Mouse (Mus musculus) hindbrain, embryonic 16.5 days (tissue): ENCODE data around the gene Por. TPM values are rescaled to one million over a fixed set of nuclear protein-coding genes. Genes with fewer than 3 reads are reported as not detected.
A peak's percentile ranks its signal among the peaks of the same experiment; 100 is the strongest.

Experiments
- ATAC-seq: fragments of 200-750 bp; cut with Nextera tagmentation; 2 replicates; pipeline ENCODE4 v1.8.0; 2017; ENCODE audit warnings: moderate TSS enrichment, moderate library complexity
- H3K27ac ChIP-seq: fragments of 300-500 bp; sonication (generic); 2 replicates; pipeline ENCODE4 v1.5.1; 2014; ENCODE audit warnings: low read depth, mild to moderate bottlenecking, control low read depth, low read length, moderate library complexity
- H3K27me3 ChIP-seq: fragments of 300-500 bp; sonication (generic); replicated peaks from 2 replicates; pipeline ENCODE4 v1.6.1; 2014; ENCODE audit warnings: low read length; ENCODE audit not compliant: control insufficient read depth, insufficient read depth
- H3K36me3 ChIP-seq: fragments of 300-500 bp; sonication (generic); 2 replicates; pipeline ENCODE4 v1.6.1; 2014; ENCODE audit warnings: mild to moderate bottlenecking, low read length, moderate library complexity, mixed read lengths; ENCODE audit not compliant: control insufficient read depth, insufficient read depth
- H3K4me1 ChIP-seq: fragments of 300-500 bp; sonication (generic); 2 replicates; pipeline ENCODE4 v1.6.1; 2014; ENCODE audit warnings: low read depth, low read length; ENCODE audit not compliant: control insufficient read depth, insufficient read depth
- H3K4me2 ChIP-seq: fragments of 300-500 bp; sonication (generic); 2 replicates; pipeline ENCODE4 v1.6.1; 2014; ENCODE audit warnings: mild to moderate bottlenecking, low read length, control low read depth, moderate library complexity
- H3K4me3 ChIP-seq: fragments of 300-500 bp; sonication (generic); 2 replicates; pipeline ENCODE4 v1.5.1; 2014; ENCODE audit warnings: mild to moderate bottlenecking, low read length, control low read depth, moderate library complexity
- H3K9ac ChIP-seq: fragments of 300-500 bp; sonication (generic); 2 replicates; pipeline ENCODE4 v1.6.1; 2014; ENCODE audit warnings: low read depth, mild to moderate bottlenecking, control low read depth, low read length, moderate library complexity
- H3K9me3 ChIP-seq: fragments of 300-500 bp; sonication (generic); 2 replicates; pipeline ENCODE4 v1.6.1; 2014; ENCODE audit warnings: mild to moderate bottlenecking, low read length, moderate library complexity; ENCODE audit not compliant: control insufficient read depth
- WGBS: fragments of 180-500 bp; shearing (Covaris S2); extraction: QIAGEN DNeasy Blood & Tissue Kit; methylation state at CpG from one replicate; pipeline ENCODE4 v1.1.7; 2014; 5-methylcytosine and 5-hydroxymethylcytosine counted together
- microRNA-seq: library from miRNA; unstranded; fragments of <30 nt; microRNA quantifications from one replicate; pipeline ENCODE4, GENCODE M21; 2017
- polyA plus RNA-seq: library from polyadenylated mRNA; unstranded; fragments of >200 nt; fragmentation: Nextera tagmentation; extraction: Ambion mirVana; gene quantifications from 2 replicates; pipeline ENCODE4 v1.2.1, GENCODE M21; 2015

The Por gene
- polyA plus RNA-seq, 1 experiment from 2014 or later, result 101 TPM

DNA sequence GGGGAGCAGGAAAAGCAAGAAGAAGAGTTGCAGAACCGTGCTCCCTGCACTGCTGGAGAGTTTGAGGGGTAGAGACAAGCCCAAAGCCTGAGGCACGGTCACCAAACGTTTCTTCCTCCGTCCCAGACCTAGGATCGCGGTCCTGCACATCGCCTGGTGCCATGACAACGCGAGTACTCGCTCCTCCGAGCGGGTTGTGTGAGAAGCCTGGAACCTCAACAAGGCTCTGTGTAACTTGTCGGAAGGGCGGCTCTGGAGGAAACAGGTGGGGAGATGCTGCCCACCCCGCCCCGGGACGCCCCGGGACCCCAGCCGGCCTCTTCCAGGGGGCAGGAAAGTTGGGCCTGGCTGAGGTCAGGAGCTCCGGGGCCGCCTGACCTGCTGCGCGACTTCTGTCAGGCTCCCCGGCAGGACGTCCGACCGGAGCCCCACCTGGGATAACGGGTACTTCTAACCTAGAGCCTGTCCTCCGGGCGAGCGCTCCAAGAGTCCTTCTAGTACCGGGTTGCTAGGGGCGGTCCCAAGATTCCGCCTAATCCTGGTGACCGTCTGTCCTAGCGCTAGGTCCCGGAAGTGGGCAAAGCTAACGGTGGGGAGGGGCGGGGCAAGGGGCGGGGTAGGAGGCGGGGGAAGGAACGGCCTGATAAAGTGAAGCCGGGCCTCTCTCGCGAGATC, 108.1 kb downstream of the Por start, which contains the start of gene Styxl1:
Styxl1 (minus strand) TSS at position 590 of the 675 bp plus-strand sequence.
- no peaks in the 10 kb centered on the region for H3K9me3 ChIP-seq
- peak within 1 kb of the TSS; percentile 90 for H3K9ac ChIP-seq
- peaks cover 18% of the 10 kb centered on the region for H3K4me1 ChIP-seq
- H3K4me2 ChIP-seq, result peak within 1 kb of the TSS; percentile 91
- peak within 1 kb of the TSS; percentile 76 for H3K4me3 ChIP-seq
- H3K27me3 ChIP-seq, result no peaks in the 10 kb centered on the region
- peak within 1 kb of the TSS; percentile 93 for H3K27ac ChIP-seq
- ATAC-seq, result no peak; the same call in 1 of the 2 replicates
- H3K36me3 ChIP-seq, result peaks cover 6% of the 10 kb centered on the region; the same call in 1 of the 2 replicates
- WGBS, result under 1% methylated on average over 43 of the region's 45 CpGs

DNA sequence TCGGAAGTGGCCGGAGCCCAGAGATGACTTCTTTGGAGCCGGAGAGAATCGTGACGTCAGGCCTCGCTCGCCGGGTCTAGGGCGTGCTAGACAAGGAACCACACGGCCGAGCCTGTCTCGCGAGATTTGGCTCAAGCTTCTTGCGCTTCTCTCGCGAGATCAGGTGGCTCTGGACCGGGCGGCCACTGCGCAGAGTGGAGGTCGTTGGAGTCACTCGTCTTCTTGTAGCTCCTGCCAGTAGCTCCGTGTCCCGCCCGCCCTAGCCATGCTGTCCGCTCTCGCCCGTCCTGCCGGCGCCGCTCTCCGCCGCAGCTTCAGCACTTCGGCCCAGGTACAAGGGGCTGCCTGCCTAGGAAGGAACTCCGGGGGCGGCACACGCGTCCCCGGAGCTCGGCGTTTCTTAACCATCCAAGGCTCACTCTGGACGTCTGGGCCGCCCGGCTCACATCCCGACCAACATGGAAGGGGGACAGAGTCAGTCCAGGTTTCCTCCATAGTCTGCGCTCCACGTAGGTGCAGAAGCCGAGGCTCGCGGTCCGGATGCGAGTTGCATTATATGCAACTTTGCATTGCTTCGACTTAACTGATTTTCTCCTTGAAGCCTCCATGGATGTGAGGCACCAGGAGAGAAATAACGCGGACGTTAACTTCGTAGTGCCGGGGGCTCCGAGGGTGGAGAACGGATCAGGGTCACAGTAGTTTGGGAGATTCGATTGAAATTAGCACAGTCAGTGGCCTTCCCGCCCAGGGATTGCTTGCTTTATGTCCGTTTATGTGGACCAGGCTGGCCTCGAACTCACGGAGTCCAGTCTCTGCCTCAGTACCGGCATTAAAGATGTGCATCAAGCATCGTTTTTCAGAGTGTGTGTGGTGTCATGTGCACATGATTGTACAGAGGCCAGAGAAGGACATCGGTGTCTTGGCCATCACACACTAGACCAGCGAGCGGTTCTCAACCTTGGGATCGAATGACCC, 108.9 kb downstream of the Por start, which contains the start of gene Mdh2:
Mdh2 (plus strand) TSS at position 10 of the 975 bp plus-strand sequence.
- Histone ChIP-seq H3K27me3 (no peaks in the 10 kb centered on the region), H3K4me2 (peak within 1 kb of the TSS; percentile 91), H3K4me3 (peak within 1 kb of the TSS; percentile 76), H3K9ac (peak within 1 kb of the TSS; percentile 90), H3K9me3 (no peaks in the 10 kb centered on the region), H3K36me3 (peaks cover 8% of the 10 kb centered on the region; the same call in 1 of the 2 replicates), H3K4me1 (peaks cover 18% of the 10 kb centered on the region), H3K27ac (peak within 1 kb of the TSS; percentile 93)
- peak; percentile 98 for ATAC-seq
- WGBS, result 2% methylated on average over 59 of the region's 70 CpGs

DNA sequence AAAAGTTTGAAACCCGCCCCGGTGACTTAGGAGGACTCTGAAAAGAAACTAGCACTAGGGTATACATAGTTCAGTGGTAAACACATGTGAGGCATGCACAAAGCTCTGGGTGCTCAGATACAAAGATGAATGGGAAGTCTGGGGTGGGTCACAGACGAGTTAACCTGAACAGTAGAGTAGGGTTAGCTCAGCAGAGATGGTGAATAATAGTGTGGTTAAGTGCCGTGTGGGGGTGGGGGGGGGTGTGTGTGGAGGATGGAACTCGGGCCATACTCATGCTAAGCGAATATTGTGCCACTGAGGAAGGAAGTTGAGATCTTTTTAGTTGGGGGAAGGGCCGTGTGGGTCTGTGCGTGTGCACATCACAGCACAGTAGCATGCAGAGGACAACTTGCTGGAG, 110.5 kb downstream of the Por start:
- no peak overlapping the region for H3K27ac ChIP-seq
- H3K4me2 ChIP-seq, result peak overlapping the region; percentile 90; the same call in 1 of the 2 replicates
- peaks cover 18% of the 10 kb centered on the region for H3K4me1 ChIP-seq
- 81% methylated on average over 8 of the region's 8 CpGs for WGBS
- no peaks in the 10 kb centered on the region for H3K9me3 ChIP-seq
- H3K36me3 ChIP-seq, result peaks cover 20% of the 10 kb centered on the region
- no peak overlapping the region for H3K4me3 ChIP-seq
- no peaks in the 10 kb centered on the region for H3K27me3 ChIP-seq
- H3K9ac ChIP-seq, result no peak overlapping the region
- no peak for ATAC-seq

DNA sequence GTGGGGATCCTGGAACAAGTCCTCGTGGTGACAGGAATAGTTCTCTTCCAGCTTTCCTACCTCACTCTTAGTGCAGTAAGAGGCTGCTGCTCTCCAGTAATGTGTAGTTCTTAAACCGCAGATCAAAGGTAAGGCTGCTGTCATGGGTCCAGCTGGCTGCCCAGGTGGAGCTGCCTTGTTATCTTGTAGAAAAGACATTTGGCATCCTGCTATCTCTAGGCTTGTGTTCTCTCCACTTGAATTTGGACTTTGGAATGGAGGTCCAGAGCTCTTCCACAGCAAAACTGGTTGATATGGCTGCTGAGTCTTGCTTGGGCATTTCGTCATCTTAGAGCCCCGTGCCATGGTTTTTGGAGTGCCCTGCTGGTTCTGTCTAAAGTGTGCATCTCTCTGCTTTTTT, 113.1 kb downstream of the Por start:
- Histone ChIP-seq H3K4me1 (peaks cover 14% of the 10 kb centered on the region), H3K27ac (no peak overlapping the region), H3K9ac (no peak overlapping the region), H3K27me3 (no peaks in the 10 kb centered on the region), H3K4me2 (no peak overlapping the region), H3K9me3 (no peaks in the 10 kb centered on the region), H3K4me3 (no peak overlapping the region), H3K36me3 (peaks cover 45% of the 10 kb centered on the region)
- WGBS, result 92% methylated on average over 4 of the region's 4 CpGs
- ATAC-seq, result no peak

Small RNA genes within 50 kb of the gene (microRNA-seq; reads per million reads assigned to microRNA genes)
- gene Mir7034, result not detected

Other genes starting within 250 kb of the Por start
- gene Hip1, start 124.9 kb upstream of the Por start, polyA plus RNA-seq, result 35.3 and 44.6 TPM in 2 replicates
- not detected in 2 replicates for gene Ccl26, start 106.5 kb upstream of the Por start, polyA plus RNA-seq
- 2.1 and 2.4 TPM in 2 replicates for gene Ccl24, start 97.0 kb upstream of the Por start, polyA plus RNA-seq
- gene Rhbdd2, start 37.4 kb upstream of the Por start, polyA plus RNA-seq, result 96.9 and 98.5 TPM in 2 replicates
- gene Tmem120a, start 74.4 kb downstream of the Por start, polyA plus RNA-seq, result 90.3 and 93.5 TPM in 2 replicates
- 0.48 and 0.51 TPM in 2 replicates for gene Styxl1, start 108.4 kb downstream of the Por start, polyA plus RNA-seq
- gene Mdh2, start 108.4 kb downstream of the Por start, polyA plus RNA-seq, result 670 and 701 TPM in 2 replicates
- gene Srrm3, start 136.9 kb downstream of the Por start, polyA plus RNA-seq, result 59.7 and 65.9 TPM in 2 replicates
- gene Hspb1, start 217.9 kb downstream of the Por start, polyA plus RNA-seq, result 15.6 and 29.6 TPM in 2 replicates